Mouse (Mus musculus): ENCODE data around the gene Clic5.

DNA sequence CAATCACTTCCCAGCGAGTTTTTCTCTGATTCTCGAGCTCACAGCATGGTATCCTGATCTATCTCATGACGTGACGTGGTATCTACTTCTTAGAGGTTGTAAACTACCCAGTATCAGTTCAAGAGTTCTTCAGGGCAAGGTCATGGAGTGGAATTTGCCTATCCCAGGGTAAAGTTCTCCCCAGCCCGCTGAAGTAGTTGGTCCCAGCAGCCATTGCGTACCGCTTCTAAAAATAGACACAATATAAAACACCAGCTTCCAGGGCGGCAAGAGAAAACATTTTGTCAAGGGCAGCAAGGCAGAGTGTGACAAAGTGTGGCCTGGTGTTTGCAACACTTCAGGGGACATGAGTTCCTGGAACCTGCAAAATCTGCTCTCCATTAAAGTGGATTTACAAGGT lies 36.5 kb upstream of the Clic5 start:
- TF ChIP-seq CTCF (IDR thresholded peaks at IDR 0.05; ENCODE audit: extremely low read depth, insufficient read length, insufficient replicate concordance, low read depth, low read length): no peak
- TF ChIP-seq POLR2A (IDR thresholded peaks at IDR 0.05; ENCODE audit: low read depth, low read length): no peak
